Mouse (Mus musculus): ENCODE measurements around the gene Cym. TPM values are rescaled to one million over a fixed set of nuclear protein-coding genes. Genes with fewer than 3 reads are reported as not detected.

Cym gene
- polyA plus RNA-seq, 1 experiment from 2014 or later: 1.0 TPM

DNA sequence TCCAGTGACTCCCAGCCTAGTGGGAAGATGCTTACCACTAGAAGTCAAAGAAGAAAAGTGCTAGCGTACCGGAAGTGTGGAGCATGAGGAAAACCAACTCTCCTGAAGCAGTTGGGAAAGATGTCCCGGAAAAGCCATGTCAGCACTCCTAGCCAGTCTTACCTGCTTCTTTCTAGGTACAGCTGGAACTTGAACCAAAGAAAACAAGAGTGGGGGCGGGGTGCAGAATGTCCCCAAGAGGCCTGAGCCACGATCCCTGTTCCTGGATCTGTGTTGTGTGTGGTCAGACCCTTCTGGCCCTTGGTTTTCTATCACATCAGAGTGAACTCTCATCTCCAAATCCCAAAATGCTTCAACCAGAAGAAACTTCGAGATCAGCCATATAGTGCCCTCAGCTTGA is 25.3 kb upstream of the Cym start:
- WGBS: 76% methylated on average over 6 of the region's 6 CpGs
- ATAC-seq (ENCODE audit: extremely low read depth, insufficient number of reproducible peaks, low FRiP score, low TSS enrichment): no peak
- no peaks in the 10 kb centered on the region for H3K4me1 ChIP-seq

DNA sequence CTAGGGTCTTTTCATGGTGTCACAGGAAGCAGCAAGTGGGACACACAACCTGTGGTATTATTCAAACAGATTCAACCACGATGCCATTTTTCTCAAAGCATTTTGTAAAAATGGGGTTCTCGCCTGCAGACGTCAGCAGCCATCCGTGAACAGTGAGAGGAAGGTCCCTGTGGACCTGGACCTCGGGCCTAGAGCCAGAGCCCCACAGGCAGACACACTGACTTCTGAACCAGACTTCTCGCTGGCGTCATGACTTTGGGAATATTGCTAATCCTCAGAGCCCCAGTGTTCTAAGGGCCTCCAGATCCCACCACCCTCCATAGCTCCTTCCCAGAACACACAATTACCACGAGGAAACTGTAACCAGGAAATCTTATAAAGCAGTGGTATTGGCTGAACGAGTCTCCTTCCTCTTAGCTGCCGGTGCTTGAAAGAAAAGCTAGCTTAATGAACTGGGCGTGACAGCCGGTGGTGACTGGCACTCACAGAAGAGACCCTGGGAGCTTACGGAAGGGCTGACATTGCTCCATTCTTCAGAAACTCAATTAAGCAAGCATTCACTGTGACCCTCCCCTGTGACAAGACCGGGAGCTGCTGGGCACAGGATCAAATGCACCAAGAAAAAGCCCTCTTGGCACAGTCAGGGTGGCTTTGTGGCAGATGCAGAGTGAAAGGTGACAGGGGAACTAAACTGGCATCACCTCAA is 20.0 kb upstream of the Cym start:
- Histone ChIP-seq H3K36me3 (no peaks in the 10 kb centered on the region), H3K4me1 (no peaks in the 10 kb centered on the region), H3K4me3 (no peak overlapping the region), H3K4me2 (no peak overlapping the region), H3K27ac (replicated peaks) (no peak overlapping the region), H3K9me3 (no peaks in the 10 kb centered on the region), H3K27me3 (replicated peaks) (peaks cover 22% of the 10 kb centered on the region), H3K9ac (no peak overlapping the region)
- no peak for ATAC-seq (ENCODE audit: extremely low read depth, insufficient number of reproducible peaks, low FRiP score, low TSS enrichment)
- 52% methylated on average over 14 of the region's 14 CpGs for WGBS

More for the DNA sequence above, 25.3 kb upstream of the Cym start:
- Histone ChIP-seq H3K9me3 (no peaks in the 10 kb centered on the region), H3K4me2 (no peak overlapping the region), H3K27me3 (replicated peaks) (peaks cover 11% of the 10 kb centered on the region), H3K36me3 (no peaks in the 10 kb centered on the region), H3K27ac (replicated peaks) (no peak overlapping the region), H3K9ac (no peak overlapping the region), H3K4me3 (no peak overlapping the region)

DNA sequence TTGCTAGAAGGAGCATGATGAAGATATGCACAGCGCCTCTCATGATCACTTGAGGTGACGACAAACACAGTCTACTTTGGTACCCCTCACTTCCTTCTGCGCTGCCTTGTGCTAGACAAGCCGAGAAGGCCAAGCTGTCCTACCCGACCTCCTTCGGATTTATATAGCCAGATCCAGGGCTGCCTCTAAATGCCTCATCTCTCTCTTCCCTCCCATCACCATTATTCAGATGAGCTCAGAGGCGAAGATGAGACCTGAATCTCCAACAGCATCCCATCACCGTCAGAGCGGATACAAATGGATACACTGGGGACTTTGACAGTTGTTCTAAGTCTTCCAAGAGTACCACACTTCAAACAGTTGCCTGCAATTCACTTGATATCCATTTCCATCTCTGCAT is 18.1 kb upstream of the Cym start, which contains the start of gene Prok1:
Gene Prok1, minus strand, starts transcription at position 101 of the 400 bp plus-strand sequence.
- H3K4me2 ChIP-seq: no peak within 1 kb of the TSS
- no peak for ATAC-seq (ENCODE audit: extremely low read depth, insufficient number of reproducible peaks, low FRiP score, low TSS enrichment)
- peaks cover 18% of the 10 kb centered on the region for H3K27me3 ChIP-seq (replicated peaks)

DNA sequence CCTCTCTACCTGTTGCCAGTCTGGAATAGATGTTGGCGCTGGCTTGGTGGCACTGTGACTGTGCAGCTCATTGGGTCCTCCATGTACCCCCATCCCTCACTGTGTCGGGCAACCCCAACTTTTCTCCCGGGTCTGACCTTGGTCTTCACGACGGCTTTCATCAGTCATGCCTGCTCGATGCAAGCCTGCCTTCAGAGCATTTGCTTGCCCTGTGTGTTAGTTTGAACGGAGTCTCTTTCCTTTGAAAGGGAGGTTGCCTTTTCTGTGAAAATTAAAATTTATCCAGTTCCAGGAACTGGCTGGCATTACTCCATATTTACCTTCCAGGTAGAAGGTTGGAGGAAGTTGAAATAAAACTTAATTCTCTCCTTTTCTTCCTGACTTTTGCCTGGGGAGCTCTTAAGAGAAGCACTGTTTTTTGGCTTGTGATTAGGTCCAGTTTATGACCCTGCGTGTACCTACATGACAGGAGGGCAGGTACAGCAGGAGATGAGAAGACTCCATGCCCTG is 17.0 kb upstream of the Cym start:
- no peaks in the 10 kb centered on the region for H3K4me1 ChIP-seq
- peaks cover 14% of the 10 kb centered on the region; the same call in 1 of the 2 replicates for H3K27me3 ChIP-seq (replicated peaks)
- no peak overlapping the region for H3K9ac ChIP-seq
- H3K36me3 ChIP-seq: no peaks in the 10 kb centered on the region
- no peak for ATAC-seq (ENCODE audit: extremely low read depth, insufficient number of reproducible peaks, low FRiP score, low TSS enrichment)
- H3K4me3 ChIP-seq: no peak overlapping the region
- 83% methylated on average over 8 of the region's 8 CpGs for WGBS
- no peak overlapping the region for H3K4me2 ChIP-seq
- H3K9me3 ChIP-seq: no peaks in the 10 kb centered on the region
- H3K27ac ChIP-seq (replicated peaks): no peak overlapping the region

More for the DNA sequence above, 18.1 kb upstream of the Cym start, which contains the start of gene Prok1:
- 78% methylated on average over 9 of the region's 9 CpGs for WGBS
- no peak within 1 kb of the TSS for H3K27ac ChIP-seq (replicated peaks)
- H3K4me1 ChIP-seq: no peaks in the 10 kb centered on the region
- no peak within 1 kb of the TSS for H3K4me3 ChIP-seq
- no peaks in the 10 kb centered on the region for H3K9me3 ChIP-seq
- H3K36me3 ChIP-seq: no peaks in the 10 kb centered on the region
- no peak within 1 kb of the TSS for H3K9ac ChIP-seq

DNA sequence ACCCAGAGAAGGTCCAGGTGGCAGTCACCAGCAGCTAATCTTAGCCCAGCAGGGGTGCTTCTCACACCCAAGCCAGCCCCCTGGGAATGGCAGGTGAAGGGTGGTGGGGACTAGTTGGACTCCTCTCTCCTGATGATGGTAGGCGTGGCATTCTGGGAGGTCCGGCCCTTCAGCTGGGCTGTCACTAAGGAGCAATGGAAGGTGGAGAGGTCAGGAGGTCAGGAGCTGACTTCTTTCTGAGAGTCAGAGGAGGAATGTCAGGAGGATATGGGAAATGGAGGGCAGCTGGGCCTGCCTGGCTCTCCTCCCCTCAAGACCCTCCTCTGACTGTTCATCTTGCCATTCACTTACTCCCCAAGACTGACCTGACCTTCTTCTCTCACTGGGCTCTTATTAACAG is 16.5 kb upstream of the Cym start:
- Histone ChIP-seq H3K4me1 (0 out of 2 replicates have a peak, but pooled peaks cover 3% of the 10 kb centered on the region), H3K4me2 (no peak overlapping the region), H3K36me3 (no peaks in the 10 kb centered on the region), H3K9ac (no peak overlapping the region), H3K27ac (replicated peaks) (no peak overlapping the region), H3K9me3 (no peaks in the 10 kb centered on the region), H3K27me3 (replicated peaks) (peaks cover 17% of the 10 kb centered on the region), H3K4me3 (no peak overlapping the region)
- ATAC-seq (ENCODE audit: extremely low read depth, insufficient number of reproducible peaks, low FRiP score, low TSS enrichment): no peak
- WGBS: 60% methylated on average over 2 of the region's 2 CpGs

DNA sequence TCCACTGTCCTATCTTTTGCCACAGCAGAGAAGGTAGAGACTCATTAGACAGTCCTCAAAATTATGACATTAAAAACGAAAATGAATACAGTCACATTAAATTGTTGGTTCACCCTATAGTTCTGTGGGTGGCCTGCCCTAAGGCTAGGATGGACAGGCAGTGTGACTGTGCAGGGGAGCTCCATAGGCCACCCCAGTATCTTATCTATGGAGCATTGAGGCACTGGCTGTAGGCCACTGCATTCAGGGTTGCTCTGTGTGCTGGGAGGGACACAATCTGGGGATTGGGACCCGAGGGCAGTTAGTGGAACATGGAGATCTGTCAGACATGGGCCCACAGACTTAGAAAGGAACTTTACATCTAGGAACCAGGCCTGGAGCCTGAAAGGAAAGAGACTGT is 12.4 kb upstream of the Cym start:
- no peak for ATAC-seq (ENCODE audit: extremely low read depth, insufficient number of reproducible peaks, low FRiP score, low TSS enrichment)
- H3K27me3 ChIP-seq (replicated peaks): peaks cover 27% of the 10 kb centered on the region
- no peaks in the 10 kb centered on the region for H3K36me3 ChIP-seq
- 15% methylated on average over 2 of the region's 2 CpGs for WGBS
- no peak overlapping the region for H3K27ac ChIP-seq (replicated peaks)
- no peak overlapping the region for H3K4me3 ChIP-seq
- peaks cover 12% of the 10 kb centered on the region for H3K4me1 ChIP-seq
- no peaks in the 10 kb centered on the region for H3K9me3 ChIP-seq
- no peak overlapping the region for H3K4me2 ChIP-seq
- no peak overlapping the region for H3K9ac ChIP-seq

DNA sequence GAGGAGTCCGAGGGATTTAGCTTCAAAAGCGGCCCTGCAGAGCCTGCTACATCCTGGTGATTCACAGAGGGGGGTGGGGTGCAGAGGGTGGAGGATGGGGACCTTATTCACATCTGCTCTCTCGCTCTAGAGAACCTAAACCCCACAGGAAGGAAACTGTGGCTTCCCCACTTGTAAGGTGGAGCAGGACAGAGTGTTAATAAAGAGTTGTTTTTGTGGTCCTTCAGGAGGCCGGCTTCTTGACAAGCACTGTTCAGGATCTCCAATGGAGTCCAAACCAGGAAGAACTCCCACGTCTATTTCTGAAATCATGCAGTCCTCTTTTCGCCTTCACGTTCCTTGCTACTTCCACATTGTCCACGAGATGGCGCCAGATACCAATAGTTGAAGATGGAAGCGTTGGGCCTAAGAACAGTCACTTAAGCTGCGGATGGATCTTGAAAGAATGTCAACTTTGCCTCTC is 11.8 kb upstream of the Cym start:
- H3K4me1 ChIP-seq: peaks cover 12% of the 10 kb centered on the region
- H3K9ac ChIP-seq: 0 out of 2 replicates have a peak overlapping the region, but pooled peaks have one; percentile 56
- no peaks in the 10 kb centered on the region for H3K36me3 ChIP-seq
- H3K27ac ChIP-seq (replicated peaks): no peak overlapping the region
- peaks cover 27% of the 10 kb centered on the region for H3K27me3 ChIP-seq (replicated peaks)
- H3K9me3 ChIP-seq: no peaks in the 10 kb centered on the region
- no peak for ATAC-seq (ENCODE audit: extremely low read depth, insufficient number of reproducible peaks, low FRiP score, low TSS enrichment)
- 5% methylated on average over 11 of the region's 11 CpGs for WGBS
- peak overlapping the region; percentile 49 for H3K4me2 ChIP-seq
- H3K4me3 ChIP-seq: no peak overlapping the region

DNA sequence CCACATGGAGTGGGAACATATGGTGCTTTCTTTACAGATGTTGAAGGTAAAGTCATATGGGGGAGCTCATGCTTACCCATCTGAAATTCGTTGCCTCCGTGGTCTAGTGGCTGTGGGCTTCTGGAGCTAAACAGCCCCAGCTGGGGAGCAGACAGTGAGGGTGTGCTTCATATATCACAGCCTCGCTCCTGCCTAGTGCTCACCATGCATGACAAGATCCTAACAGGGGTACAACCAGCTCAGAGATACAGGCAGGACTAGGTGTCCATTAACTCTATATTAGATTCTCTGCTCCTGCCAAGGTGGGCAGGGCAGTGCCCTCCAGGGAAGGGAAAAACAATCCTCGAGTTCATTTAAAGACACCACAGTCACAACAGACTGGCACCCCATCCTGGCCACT is 9.7 kb upstream of the Cym start:
- Histone ChIP-seq H3K9ac (no peak overlapping the region), H3K27ac (replicated peaks) (no peak overlapping the region), H3K36me3 (no peaks in the 10 kb centered on the region), H3K4me2 (no peak overlapping the region), H3K4me3 (no peak overlapping the region), H3K4me1 (peaks cover 12% of the 10 kb centered on the region), H3K9me3 (no peaks in the 10 kb centered on the region), H3K27me3 (replicated peaks) (peaks cover 27% of the 10 kb centered on the region)
- no peak for ATAC-seq (ENCODE audit: extremely low read depth, insufficient number of reproducible peaks, low FRiP score, low TSS enrichment)
- 64% methylated on average over 4 of the region's 4 CpGs for WGBS

DNA sequence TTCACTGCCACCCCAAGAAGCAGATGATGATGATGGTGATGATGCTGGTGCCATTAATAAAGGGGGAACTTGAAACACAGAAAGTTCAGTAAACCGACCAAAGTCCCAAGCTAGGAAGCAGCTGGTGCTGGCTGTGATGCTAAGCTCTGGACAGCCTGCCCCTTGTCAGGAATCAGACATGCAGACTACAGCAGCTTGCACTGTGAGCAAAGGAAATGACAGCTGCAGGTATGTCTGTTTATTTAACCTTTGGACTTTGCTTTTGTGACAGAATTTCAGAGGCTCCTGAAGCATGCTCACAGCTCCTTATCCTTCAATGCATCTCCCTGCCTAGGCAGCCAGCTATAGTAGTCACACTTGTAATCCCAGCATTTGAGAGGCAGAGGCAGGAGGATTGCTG is 9.0 kb upstream of the Cym start, which contains the start of gene A630076J17Rik:
Gene A630076J17Rik, plus strand, starts transcription at position 88 of the 400 bp plus-strand sequence.
- Histone ChIP-seq H3K4me2 (no peak within 1 kb of the TSS), H3K4me3 (no peak within 1 kb of the TSS), H3K36me3 (no peaks in the 10 kb centered on the region), H3K9ac (no peak within 1 kb of the TSS), H3K4me1 (peaks cover 12% of the 10 kb centered on the region), H3K27me3 (replicated peaks) (peaks cover 27% of the 10 kb centered on the region), H3K27ac (replicated peaks) (peak within 1 kb of the TSS; percentile 28; the same call in 1 of the 2 replicates), H3K9me3 (no peaks in the 10 kb centered on the region)
- WGBS: 32% methylated on average over 1 of the region's 1 CpGs
- no peak for ATAC-seq (ENCODE audit: extremely low read depth, insufficient number of reproducible peaks, low FRiP score, low TSS enrichment)

DNA sequence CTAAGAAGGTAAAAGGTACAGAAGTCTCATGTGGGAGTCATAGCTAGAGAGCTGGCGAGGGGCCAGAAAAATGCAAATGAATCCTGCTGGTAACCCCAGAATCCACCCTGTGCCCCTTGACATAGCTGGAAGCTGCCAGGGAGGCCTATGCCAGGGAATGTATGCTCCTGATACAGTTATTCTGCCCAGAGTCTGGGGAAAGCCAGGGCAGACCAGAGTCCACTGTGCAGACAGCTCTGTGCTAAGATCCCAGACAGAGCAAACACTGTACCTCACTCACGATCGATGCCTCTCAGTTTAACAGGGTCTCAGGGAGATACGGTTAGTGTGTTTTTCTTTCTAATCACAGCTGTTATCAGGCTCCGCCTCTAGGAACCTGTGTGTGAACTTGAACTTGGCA is 8.3 kb upstream of the Cym start:
- Histone ChIP-seq H3K36me3 (no peaks in the 10 kb centered on the region), H3K9me3 (no peaks in the 10 kb centered on the region), H3K27ac (replicated peaks) (no peak overlapping the region), H3K4me3 (no peak overlapping the region), H3K9ac (no peak overlapping the region), H3K4me1 (peaks cover 12% of the 10 kb centered on the region), H3K4me2 (no peak overlapping the region), H3K27me3 (replicated peaks) (peaks cover 27% of the 10 kb centered on the region)
- no peak for ATAC-seq (ENCODE audit: extremely low read depth, insufficient number of reproducible peaks, low FRiP score, low TSS enrichment)
- WGBS: 32% methylated on average over 5 of the region's 5 CpGs

DNA sequence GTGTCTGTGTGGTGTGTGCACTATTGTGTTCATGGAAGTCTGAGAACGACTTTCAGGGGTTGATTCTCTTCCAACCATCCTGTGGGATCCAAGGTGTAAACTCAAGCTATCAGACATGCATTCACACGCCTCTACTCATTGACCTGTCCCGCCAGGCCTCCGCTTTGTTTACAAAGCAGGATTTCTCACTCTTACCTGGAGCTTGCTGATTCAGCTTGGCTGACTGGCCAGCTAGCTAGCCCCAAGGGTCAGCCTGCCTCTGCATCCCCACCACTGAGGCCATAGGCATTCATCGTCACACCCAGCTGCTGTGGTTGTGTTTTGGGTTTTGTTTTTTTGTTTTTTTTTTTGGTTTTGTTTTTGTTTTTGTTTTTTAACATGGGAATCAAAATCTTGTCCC is 7.7 kb upstream of the Cym start:
- 68% methylated on average over 5 of the region's 5 CpGs for WGBS
- peaks cover 6% of the 10 kb centered on the region; the same call in 1 of the 2 replicates for H3K9me3 ChIP-seq
- H3K9ac ChIP-seq: no peak overlapping the region
- H3K27ac ChIP-seq (replicated peaks): no peak overlapping the region
- H3K4me1 ChIP-seq: peaks cover 12% of the 10 kb centered on the region
- H3K4me2 ChIP-seq: no peak overlapping the region
- H3K27me3 ChIP-seq (replicated peaks): peaks cover 27% of the 10 kb centered on the region
- ATAC-seq (ENCODE audit: extremely low read depth, insufficient number of reproducible peaks, low FRiP score, low TSS enrichment): no peak
- H3K4me3 ChIP-seq: no peak overlapping the region
- H3K36me3 ChIP-seq: no peaks in the 10 kb centered on the region

DNA sequence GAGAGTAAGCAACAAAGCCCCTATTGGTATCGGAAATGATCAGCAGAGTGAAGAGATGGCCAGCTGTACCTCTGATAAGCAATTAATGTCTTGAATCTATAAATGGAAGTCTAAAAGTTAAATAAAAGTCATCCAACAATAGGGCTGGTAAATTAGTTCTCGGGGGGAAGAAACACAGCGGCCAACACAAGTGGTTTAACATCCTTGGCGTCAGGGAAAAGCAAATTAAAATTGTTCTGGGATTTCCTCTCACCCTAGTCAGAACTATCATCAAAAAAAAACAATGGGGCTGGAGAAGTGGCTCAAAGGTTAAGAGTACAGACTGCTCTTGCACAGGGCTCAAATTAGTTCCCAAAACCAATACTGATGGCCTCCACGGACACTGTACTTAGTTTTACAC is 4.3 kb upstream of the Cym start:
- ATAC-seq (ENCODE audit: extremely low read depth, insufficient number of reproducible peaks, low FRiP score, low TSS enrichment): no peak
- Histone ChIP-seq H3K9me3 (peaks cover 7% of the 10 kb centered on the region; the same call in 1 of the 2 replicates), H3K36me3 (no peaks in the 10 kb centered on the region), H3K27ac (replicated peaks) (no peak overlapping the region), H3K27me3 (replicated peaks) (0 out of 2 replicates have a peak, but pooled peaks cover 5% of the 10 kb centered on the region), H3K9ac (no peak overlapping the region), H3K4me1 (peaks cover 11% of the 10 kb centered on the region), H3K4me2 (no peak overlapping the region), H3K4me3 (no peak overlapping the region)
- 77% methylated on average over 5 of the region's 5 CpGs for WGBS

Data from heart, embryonic 13.5 days (tissue).